Mouse (Mus musculus) MEL (cell line): ENCODE results near the gene Esrp2. TPM values are rescaled to one million over a fixed set of nuclear protein-coding genes. Genes with fewer than 3 reads are reported as not detected.

Experiments
- DNase-seq: peaks from one replicate; pipeline ENCODE4 v3.0.0; 2011; ENCODE audit warnings: low read depth, low spot score
- H3K27ac ChIP-seq: 2 replicates; pipeline ENCODE4 v1.5.1; 2012; ENCODE audit warnings: low read depth, mild to moderate bottlenecking, control low read depth, low read length, moderate library complexity; ENCODE audit not compliant: control insufficient read depth
- H3K27me3 ChIP-seq, 2 experiments: fragments of 150-350 bp in 1 of 2; sonication (generic) in 1 of 2; 2 replicates each; pipeline ENCODE4 v1.6.1; 2012; ENCODE audit warnings: low read length in 2 of 2, mild to moderate bottlenecking in 2 of 2, improper control_type of control experiment in 1 of 2, moderate library complexity in 1 of 2; ENCODE audit not compliant: insufficient read depth in 2 of 2, control insufficient read depth in 1 of 2
- H3K36me3 ChIP-seq, 2 experiments: 2 replicates each; pipeline ENCODE4 v1.6.1; 2012 to 2014; ENCODE audit warnings: low read length in 2 of 2, improper control_type of control experiment in 1 of 2, inconsistent platforms in 1 of 2, mild to moderate bottlenecking in 1 of 2; ENCODE audit not compliant: insufficient read depth in 2 of 2, control insufficient read depth in 1 of 2
- H3K4me1 ChIP-seq, 2 experiments: fragments of 150-350 bp in 1 of 2; sonication (generic) in 1 of 2; 2 replicates each; pipeline ENCODE4 v1.6.1; 2012; ENCODE audit warnings: low read length in 2 of 2, improper control_type of control experiment in 1 of 2, mild to moderate bottlenecking in 1 of 2; ENCODE audit not compliant: insufficient read depth in 2 of 2, control insufficient read depth in 1 of 2
- H3K4me3 ChIP-seq, 2 experiments: fragments of 150-350 bp in 1 of 2; sonication (generic) in 1 of 2; 2 replicates each; pipeline ENCODE4 v1.5.1; 2012; ENCODE audit warnings: low read depth in 2 of 2, low read length in 2 of 2, mild to moderate bottlenecking in 2 of 2, moderate library complexity in 2 of 2, control low read depth in 1 of 2, improper control_type of control experiment in 1 of 2; ENCODE audit not compliant: control insufficient read depth in 1 of 2, insufficient read depth in 1 of 2
- H3K79me2 ChIP-seq: 2 replicates; pipeline ENCODE4 v1.6.1; 2012; ENCODE audit warnings: mild to moderate bottlenecking, low read length, moderate library complexity; ENCODE audit not compliant: control insufficient read depth, poor library complexity, insufficient read depth
- H3K9ac ChIP-seq: 2 replicates; pipeline ENCODE4 v1.6.1; 2012; ENCODE audit warnings: low read depth, mild to moderate bottlenecking, control low read depth, low read length, moderate library complexity; ENCODE audit not compliant: control insufficient read depth, poor library complexity, severe bottlenecking
- H3K9me3 ChIP-seq: fragments of 150-350 bp; sonication (generic); replicated peaks from 2 replicates; pipeline ENCODE4 v1.6.1; 2012; ENCODE audit warnings: mild to moderate bottlenecking, low read length, improper control_type of control experiment, moderate library complexity; ENCODE audit not compliant: insufficient read depth
- BHLHE40 ChIP-seq: IDR thresholded peaks from 2 replicates; pipeline ENCODE4 v1.6.1; 2012; ENCODE audit warnings: low read depth, mild to moderate bottlenecking, inconsistent platforms, low read length, improper control_type of control experiment, borderline replicate concordance
- ELF1 ChIP-seq: IDR thresholded peaks from 2 replicates; pipeline ENCODE4 v1.6.1; 2014; ENCODE audit warnings: low read depth, mild to moderate bottlenecking, inconsistent platforms, low read length, improper control_type of control experiment, moderate library complexity
- ETS1 ChIP-seq: IDR thresholded peaks from 2 replicates; pipeline ENCODE4 v1.6.1; 2012; ENCODE audit warnings: low read depth, mild to moderate bottlenecking, inconsistent platforms, low read length, improper control_type of control experiment, moderate library complexity
- GABPA ChIP-seq: IDR thresholded peaks from 2 replicates; pipeline ENCODE4 v1.6.1; 2012; ENCODE audit warnings: low read depth, mild to moderate bottlenecking, inconsistent platforms, low read length, improper control_type of control experiment, moderate library complexity
- GATA1 ChIP-seq: IDR thresholded peaks from 2 replicates; pipeline ENCODE4 v1.6.1; 2011; ENCODE audit warnings: low read depth, low read length, improper control_type of control experiment
- HCFC1 ChIP-seq: IDR thresholded peaks from 2 replicates; pipeline ENCODE4 v1.6.1; 2012; ENCODE audit warnings: low read depth, mild to moderate bottlenecking, inconsistent platforms, low read length, improper control_type of control experiment, moderate library complexity
- JUND ChIP-seq: IDR thresholded peaks from 2 replicates; pipeline ENCODE4 v1.6.1; 2011; ENCODE audit warnings: low read depth, mild to moderate bottlenecking, improper control_type of control experiment, low read length
- KAT2A ChIP-seq: conservative IDR thresholded peaks from 2 replicates; pipeline ENCODE4 v1.6.1; 2012; ENCODE audit warnings: low read depth, low read length, improper control_type of control experiment, inconsistent platforms
- MAX ChIP-seq: IDR thresholded peaks from 2 replicates; pipeline ENCODE4 v1.6.1; 2011; ENCODE audit warnings: low read length, improper control_type of control experiment
- MEF2A ChIP-seq: IDR thresholded peaks from 2 replicates; pipeline ENCODE4 v1.6.1; 2014; ENCODE audit warnings: low read depth, mild to moderate bottlenecking, inconsistent platforms, low read length, improper control_type of control experiment; ENCODE audit not compliant: poor library complexity, insufficient replicate concordance, severe bottlenecking; ENCODE audit errors: extremely low read depth
- MYB ChIP-seq: IDR thresholded peaks from 2 replicates; pipeline ENCODE4 v1.6.1; 2011; ENCODE audit warnings: mild to moderate bottlenecking, low read depth, low read length, improper control_type of control experiment
- MYC ChIP-seq: IDR thresholded peaks from 2 replicates; pipeline ENCODE4 v1.6.1; 2011; ENCODE audit warnings: low read depth, mild to moderate bottlenecking, low read length, improper control_type of control experiment, moderate library complexity
- NELFE ChIP-seq: IDR thresholded peaks from 2 replicates; pipeline ENCODE4 v1.6.1; 2011; ENCODE audit warnings: low read depth, low read length, improper control_type of control experiment
- POLR2A ChIP-seq, 2 experiments: IDR thresholded peaks; 2 replicates each; pipeline ENCODE4 v1.6.1; 2011 to 2012; ENCODE audit warnings: low read length in 2 of 2, mild to moderate bottlenecking in 2 of 2, control low read depth in 1 of 2, improper control_type of control experiment in 1 of 2, low read depth in 1 of 2, moderate library complexity in 1 of 2; ENCODE audit not compliant: control insufficient read depth in 1 of 2, insufficient read depth in 1 of 2, poor library complexity in 1 of 2
- SIN3A ChIP-seq: IDR thresholded peaks from 2 replicates; pipeline ENCODE4 v1.6.1; 2012; ENCODE audit warnings: low read length, improper control_type of control experiment, inconsistent platforms
- SMC3 ChIP-seq: IDR thresholded peaks from 2 replicates; pipeline ENCODE4 v1.6.1; 2011; ENCODE audit warnings: low read depth, low read length, improper control_type of control experiment
- TAL1 ChIP-seq: IDR thresholded peaks from 2 replicates; pipeline ENCODE4 v1.6.1; 2012; ENCODE audit warnings: mild to moderate bottlenecking, inconsistent platforms, low read length, moderate library complexity, mixed read lengths
- TBP ChIP-seq: IDR thresholded peaks from 2 replicates; pipeline ENCODE4 v1.8.0; 2011; ENCODE audit warnings: low read depth, low read length, improper control_type of control experiment
- TCF12 ChIP-seq: IDR thresholded peaks from 2 replicates; pipeline ENCODE4 v1.6.1; 2014; ENCODE audit warnings: low read depth, mild to moderate bottlenecking, inconsistent platforms, low read length, improper control_type of control experiment, moderate library complexity
- UBTF ChIP-seq: IDR thresholded peaks from 2 replicates; pipeline ENCODE4 v1.6.1; 2012; ENCODE audit warnings: low read depth, mild to moderate bottlenecking, inconsistent platforms, low read length, improper control_type of control experiment, moderate library complexity, borderline replicate concordance; ENCODE audit not compliant: insufficient read depth
- USF1 ChIP-seq: IDR thresholded peaks from 2 replicates; pipeline ENCODE4 v1.6.1; 2014; ENCODE audit warnings: low read depth, mild to moderate bottlenecking, inconsistent platforms, low read length, improper control_type of control experiment, moderate library complexity
- ZC3H11A ChIP-seq: IDR thresholded peaks from 2 replicates; pipeline ENCODE4 v1.6.1; 2012; ENCODE audit warnings: low read depth, mild to moderate bottlenecking, inconsistent platforms, low read length, improper control_type of control experiment
- ZKSCAN1 ChIP-seq: IDR thresholded peaks from 2 replicates; pipeline ENCODE4 v1.6.1; 2012; ENCODE audit warnings: low read depth, mild to moderate bottlenecking, inconsistent platforms, low read length, improper control_type of control experiment, moderate library complexity
- ZNF384 ChIP-seq: IDR thresholded peaks from 2 replicates; pipeline ENCODE4 v1.6.1; 2012; ENCODE audit warnings: low read depth, mild to moderate bottlenecking, inconsistent platforms, low read length, improper control_type of control experiment
- polyA plus RNA-seq, 2 experiments: library from polyadenylated mRNA; stranded (reverse) in 1 of 2; unstranded in 1 of 2; fragments of >175 nt in 1 of 2; fragments of >200 nt in 1 of 2; gene quantifications; 2 replicates each; pipeline versions ENCODE4 v1.2.1 to v1.2.4; 2012; ENCODE audit warnings: low replicate concordance in 2 of 2, low read depth in 1 of 2; ENCODE audit not compliant: insufficient read length in 2 of 2, insufficient read depth in 1 of 2, missing spikeins in 1 of 2
- total RNA-seq: library from RNA; depleted of rRNA; stranded (reverse); fragments of 300-350 nt; gene quantifications from 2 replicates; pipeline ENCODE4 v1.2.3, GENCODE M21; 2012

Gene Esrp2
- total and polyA plus RNA-seq, 3 experiments, result 2.3 to 4.5 TPM; not detected in 1

- no peak for DNase-seq
- H3K4me1 ChIP-seq, result peaks cover 19 to 28% of the 10 kb centered on the region in 2 experiments
- TF ChIP-seq SMC3 (no peak), USF1 (no peak), TAL1 (no peak), SIN3A (no peak), TCF12 (no peak), MAX (no peak), HCFC1 (no peak)
- H3K4me3 ChIP-seq, result no peak overlapping the region
- no peak overlapping the region for H3K9ac ChIP-seq
- peaks cover 9 to 35% of the 10 kb centered on the region in 2 experiments for H3K36me3 ChIP-seq
- no peaks in the 10 kb centered on the region; the same call in 1 of the 2 replicates for H3K79me2 ChIP-seq
- H3K27ac ChIP-seq, result no peak overlapping the region
- no peaks in the 10 kb centered on the region for H3K9me3 ChIP-seq
- no peaks in the 10 kb centered on the region for H3K27me3 ChIP-seq
These were observed 6.8 kb downstream of the Esrp2 start for GRCm38 (mm10) chr8:106129997-106130396.

GRCm38 (mm10) chr8:106129232-106129930, 7.4 kb downstream of the Esrp2 start:
- Histone ChIP-seq H3K79me2 (no peaks in the 10 kb centered on the region; the same call in 1 of the 2 replicates), H3K27me3 (no peaks in the 10 kb centered on the region), H3K9me3 (no peaks in the 10 kb centered on the region), H3K4me1 (peaks cover 19 to 28% of the 10 kb centered on the region in 2 experiments), H3K27ac (no peak overlapping the region), H3K4me3 (no peak overlapping the region), H3K36me3 (peaks cover 9 to 40% of the 10 kb centered on the region in 2 experiments), H3K9ac (no peak overlapping the region)
- DNase-seq, result no peak
- TF ChIP-seq ZKSCAN1 (no peak), ELF1 (no peak), UBTF (no peak), ETS1 (no peak), JUND (no peak), GATA1 (no peak), ZC3H11A (no peak), ZNF384 (no peak), SMC3 (no peak), NELFE (no peak), SIN3A (no peak), MEF2A (no peak), KAT2A (no peak), GABPA (no peak), POLR2A (IDR thresholded peaks at IDR 0.05; ENCODE audit: control insufficient read depth in 1 of 2, insufficient read depth in 1 of 2, low read depth in 1 of 2, low read length in 2 of 2, poor library complexity in 1 of 2) (no peak), BHLHE40 (no peak), MYC (no peak), TBP (no peak), MYB (no peak)
